Mouse (Mus musculus) erythroblast, embryonic 14.5 days (primary cell): ENCODE results near the gene A530084C06Rik.

Source experiments
- GATA1 ChIP-seq: IDR thresholded peaks from 2 replicates; pipeline ENCODE4 v1.6.1; 2012; ENCODE audit warnings: low read length, inconsistent platforms, mixed read lengths
- TAL1 ChIP-seq: IDR thresholded peaks from 3 replicates; pipeline ENCODE4 v1.6.1; 2012; ENCODE audit warnings: low read length, inconsistent platforms, mixed read lengths

- TF ChIP-seq GATA1 (no peak), TAL1 (no peak)
These were observed 24.4 kb downstream of the A530084C06Rik start for GRCm38 (mm10) chr13:31534726-31535125.
